Mouse (Mus musculus): Measurements from ENCODE around the gene Cd99l2.

GRCm38 (mm10) chrX:71434448-71434847 lies 58.2 kb downstream of the Cd99l2 start:
- TF ChIP-seq CTCF (IDR thresholded peaks at IDR 0.05; ENCODE audit: low read depth, low read length), result no peak
- TF ChIP-seq GATA1 (IDR thresholded peaks at IDR 0.05; ENCODE audit: borderline replicate concordance, low read length), result no peak
- no peak for TF ChIP-seq POLR2AphosphoS5 (IDR thresholded peaks at IDR 0.05; ENCODE audit: insufficient replicate concordance, low read depth, low read length)
- no peak for TF ChIP-seq GATA2 (IDR thresholded peaks at IDR 0.05; ENCODE audit: borderline replicate concordance, low read depth, low read length)
- TF ChIP-seq TAL1 (conservative IDR thresholded peaks at IDR 0.05; ENCODE audit: low read depth, low read length), result no peak
